Mouse (Mus musculus): ENCODE results near the gene Dusp3. TPM values are rescaled to one million over a fixed set of nuclear protein-coding genes. Genes with fewer than 3 reads are reported as not detected.

The Dusp3 gene
- total and polyA plus RNA-seq, 2 experiments from 2014 or later, result 36.3 to 44.1 TPM

DNA sequence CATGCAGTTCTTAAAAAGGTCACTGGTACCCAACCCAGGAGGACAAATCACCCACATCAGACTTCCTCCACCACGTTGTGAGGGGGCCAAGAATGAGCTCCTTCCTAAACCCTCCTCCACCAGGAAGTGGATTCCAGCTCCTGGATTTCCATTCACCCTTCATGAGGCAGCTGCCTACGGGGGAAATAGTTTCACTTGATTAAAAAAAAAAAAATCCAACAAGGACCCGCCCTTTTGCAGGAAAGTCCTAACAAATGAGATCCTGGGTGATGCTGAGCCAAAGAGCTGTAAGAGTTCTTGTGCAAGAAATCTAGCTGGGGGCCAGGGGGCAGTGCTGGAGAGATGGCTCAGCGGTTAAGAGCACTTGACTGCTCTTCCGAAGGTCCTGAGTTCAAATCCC, 11.4 kb upstream of the Dusp3 start:
- peaks cover 15% of the 10 kb centered on the region for H3K36me3 ChIP-seq (ENCODE audit: insufficient read depth, low read length)
- DNase-seq (ENCODE audit: low spot score), result no peak
- H3K4me2 ChIP-seq (ENCODE audit: low read depth, low read length, poor library complexity, severe bottlenecking), result no peak overlapping the region
- WGBS, result 60% methylated on average over 5 of the region's 5 CpGs
- no peak overlapping the region for H3K27ac ChIP-seq (ENCODE audit: low read depth, low read length)
- H3K4me3 ChIP-seq (ENCODE audit: low read depth, low read length), result no peak overlapping the region
- H3K9me3 ChIP-seq (ENCODE audit: low read length), result no peaks in the 10 kb centered on the region
- no peak for TF ChIP-seq CTCF (IDR thresholded peaks at IDR 0.05)
- no peak overlapping the region for H3K9ac ChIP-seq (replicated peaks; ENCODE audit: low read length, poor library complexity, severe bottlenecking)
- H3K4me1 ChIP-seq (ENCODE audit: insufficient read depth, low read length), result no peaks in the 10 kb centered on the region
- ATAC-seq (ENCODE audit: low FRiP score), result no peak
- H3K27me3 ChIP-seq (ENCODE audit: insufficient read depth, low read length), result no peaks in the 10 kb centered on the region

DNA sequence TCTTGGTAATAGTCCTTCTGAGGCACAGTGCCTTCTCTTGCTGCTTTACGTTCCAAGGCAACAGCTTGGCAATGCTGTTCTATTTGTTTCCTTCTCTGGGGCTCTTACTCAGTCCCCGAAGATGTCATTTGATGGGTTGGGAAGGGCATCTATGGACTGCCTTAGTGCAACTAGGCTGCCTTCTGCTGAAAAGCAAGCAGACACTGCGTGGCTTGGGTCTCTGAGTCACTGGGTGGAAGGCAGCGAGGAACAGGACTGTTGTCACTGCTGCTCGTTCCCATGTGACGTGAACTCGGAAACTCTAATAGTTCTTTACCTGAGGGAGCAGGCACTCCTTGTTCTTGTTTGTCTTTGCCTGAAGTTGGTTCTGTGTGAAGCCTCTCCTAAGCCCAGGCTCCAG, 9.1 kb upstream of the Dusp3 start:
- ATAC-seq (ENCODE audit: low FRiP score) (no peak), DNase-seq (ENCODE audit: low spot score) (no peak)
- Histone ChIP-seq H3K4me3 (ENCODE audit: low read depth, low read length) (no peak overlapping the region), H3K9me3 (ENCODE audit: low read length) (no peaks in the 10 kb centered on the region), H3K36me3 (ENCODE audit: insufficient read depth, low read length) (peaks cover 6% of the 10 kb centered on the region), H3K9ac (replicated peaks; ENCODE audit: low read length, poor library complexity, severe bottlenecking) (no peak overlapping the region), H3K27me3 (ENCODE audit: insufficient read depth, low read length) (no peaks in the 10 kb centered on the region), H3K4me1 (ENCODE audit: insufficient read depth, low read length) (no peaks in the 10 kb centered on the region), H3K4me2 (ENCODE audit: low read depth, low read length, poor library complexity, severe bottlenecking) (no peak overlapping the region), H3K27ac (ENCODE audit: low read depth, low read length) (no peak overlapping the region)
- TF ChIP-seq CTCF (IDR thresholded peaks at IDR 0.05), result no peak
- 94% methylated on average over 7 of the region's 7 CpGs for WGBS

DNA sequence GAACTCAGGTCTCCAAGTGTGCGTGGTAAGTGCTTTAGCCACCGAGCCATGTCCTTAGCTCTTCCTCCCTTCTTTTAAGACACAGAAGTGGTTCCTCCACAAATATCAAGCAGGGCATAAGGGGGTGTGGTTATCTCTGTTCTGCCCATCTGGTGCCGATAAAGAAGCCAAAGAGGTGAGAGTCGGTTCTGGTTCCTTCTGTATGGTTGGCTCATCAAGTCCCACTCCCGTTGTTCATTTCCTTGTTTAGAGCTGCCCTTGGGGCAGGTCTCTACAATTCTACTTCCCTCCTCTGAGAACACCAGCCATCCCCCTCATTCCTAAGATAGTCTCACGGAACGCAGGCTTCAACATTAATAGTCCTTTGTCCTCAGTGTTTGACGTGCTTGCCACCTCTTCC, 7.3 kb upstream of the Dusp3 start:
- WGBS, result 84% methylated on average over 8 of the region's 8 CpGs
- H3K9ac ChIP-seq (replicated peaks; ENCODE audit: low read length, poor library complexity, severe bottlenecking), result no peak overlapping the region
- TF ChIP-seq CTCF (IDR thresholded peaks at IDR 0.05), result no peak
- no peak for ATAC-seq (ENCODE audit: low FRiP score)
- H3K4me3 ChIP-seq (ENCODE audit: low read depth, low read length), result no peak overlapping the region
- H3K4me2 ChIP-seq (ENCODE audit: low read depth, low read length, poor library complexity, severe bottlenecking), result no peak overlapping the region
- H3K27me3 ChIP-seq (ENCODE audit: insufficient read depth, low read length), result no peaks in the 10 kb centered on the region
- H3K27ac ChIP-seq (ENCODE audit: low read depth, low read length), result no peak overlapping the region
- DNase-seq (ENCODE audit: low spot score), result no peak
- H3K9me3 ChIP-seq (ENCODE audit: low read length), result no peaks in the 10 kb centered on the region
- no peaks in the 10 kb centered on the region for H3K4me1 ChIP-seq (ENCODE audit: insufficient read depth, low read length)
- no peaks in the 10 kb centered on the region for H3K36me3 ChIP-seq (ENCODE audit: insufficient read depth, low read length)

DNA sequence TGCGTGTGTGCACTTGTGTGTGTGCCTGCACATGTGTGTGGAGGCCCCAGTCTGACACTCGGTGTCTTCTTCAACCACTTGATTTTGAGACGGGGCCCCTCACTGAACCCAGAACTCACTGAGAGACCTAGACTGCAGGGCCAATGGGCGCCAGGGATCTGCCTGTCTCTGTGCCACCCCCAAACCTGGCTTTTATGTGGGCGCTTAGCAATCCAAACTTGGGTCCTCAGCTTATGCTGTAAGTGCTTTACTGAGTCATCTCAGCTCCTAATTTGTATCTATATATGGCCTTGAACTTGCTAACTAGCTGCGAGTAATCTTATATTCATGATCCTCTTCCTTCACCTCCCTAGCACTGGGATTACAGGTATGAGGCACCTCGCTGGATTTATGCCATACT, 5.6 kb upstream of the Dusp3 start:
- TF ChIP-seq CTCF (IDR thresholded peaks at IDR 0.05), result no peak
- Histone ChIP-seq H3K4me2 (ENCODE audit: low read depth, low read length, poor library complexity, severe bottlenecking) (no peak overlapping the region), H3K36me3 (ENCODE audit: insufficient read depth, low read length) (no peaks in the 10 kb centered on the region), H3K27ac (ENCODE audit: low read depth, low read length) (no peak overlapping the region), H3K9me3 (ENCODE audit: low read length) (no peaks in the 10 kb centered on the region), H3K4me3 (ENCODE audit: low read depth, low read length) (no peak overlapping the region), H3K27me3 (ENCODE audit: insufficient read depth, low read length) (no peaks in the 10 kb centered on the region), H3K4me1 (ENCODE audit: insufficient read depth, low read length) (no peaks in the 10 kb centered on the region), H3K9ac (replicated peaks; ENCODE audit: low read length, poor library complexity, severe bottlenecking) (no peak overlapping the region)
- WGBS, result 87% methylated on average over 7 of the region's 7 CpGs
- ATAC-seq (ENCODE audit: low FRiP score), result no peak
- no peak for DNase-seq (ENCODE audit: low spot score)

DNA sequence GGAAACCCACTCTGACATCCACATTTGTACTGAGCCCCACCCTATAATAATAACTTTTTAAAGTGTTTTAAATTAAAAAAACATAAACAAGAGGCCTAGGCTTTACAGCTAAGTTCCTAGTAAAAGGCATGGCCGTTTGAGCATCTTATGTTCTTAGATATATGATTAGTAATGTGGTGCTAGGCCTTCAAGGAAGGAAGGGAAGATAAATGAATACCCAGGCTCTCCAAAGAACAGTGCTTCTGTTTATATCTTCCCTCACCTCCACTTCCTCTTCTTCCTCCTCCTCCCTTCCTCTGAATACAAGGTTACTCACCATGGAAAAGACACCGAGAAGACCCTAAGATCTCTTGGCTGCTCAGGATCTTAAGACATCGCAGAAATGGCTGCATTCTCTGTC, 5.0 kb upstream of the Dusp3 start:
- ATAC-seq (ENCODE audit: low FRiP score) (no peak), DNase-seq (ENCODE audit: low spot score) (no peak)
- H3K4me2 ChIP-seq (ENCODE audit: low read depth, low read length, poor library complexity, severe bottlenecking), result no peak overlapping the region
- no peaks in the 10 kb centered on the region for H3K27me3 ChIP-seq (ENCODE audit: insufficient read depth, low read length)
- TF ChIP-seq CTCF (IDR thresholded peaks at IDR 0.05), result no peak
- H3K27ac ChIP-seq (ENCODE audit: low read depth, low read length), result no peak overlapping the region
- H3K4me3 ChIP-seq (ENCODE audit: low read depth, low read length), result no peak overlapping the region
- H3K4me1 ChIP-seq (ENCODE audit: insufficient read depth, low read length), result no peaks in the 10 kb centered on the region
- H3K36me3 ChIP-seq (ENCODE audit: insufficient read depth, low read length), result no peaks in the 10 kb centered on the region
- no peak overlapping the region for H3K9ac ChIP-seq (replicated peaks; ENCODE audit: low read length, poor library complexity, severe bottlenecking)
- WGBS, result 84% methylated on average over 3 of the region's 3 CpGs
- H3K9me3 ChIP-seq (ENCODE audit: low read length), result no peaks in the 10 kb centered on the region

DNA sequence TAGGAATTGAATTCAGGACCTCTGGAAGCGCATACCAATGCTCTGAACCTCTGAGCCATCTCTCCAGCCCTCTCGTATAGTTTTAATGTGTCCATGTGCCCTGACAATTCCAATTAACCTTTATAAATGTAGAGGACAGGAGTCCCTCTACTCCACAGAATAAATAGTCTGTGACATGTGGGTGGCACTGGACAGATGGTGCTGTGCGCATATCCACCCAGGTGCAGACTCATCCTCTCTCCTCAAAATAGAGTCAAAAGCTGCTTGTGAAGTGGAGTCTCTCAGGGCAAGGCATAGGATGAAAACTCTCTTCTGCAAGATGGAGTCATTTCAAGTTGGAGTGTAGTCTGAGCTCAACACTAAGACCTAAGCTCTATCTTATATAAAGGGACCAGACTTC, 3.4 kb upstream of the Dusp3 start:
- H3K4me2 ChIP-seq (ENCODE audit: low read depth, low read length, poor library complexity, severe bottlenecking), result no peak overlapping the region
- H3K27ac ChIP-seq (ENCODE audit: low read depth, low read length), result no peak overlapping the region
- no peaks in the 10 kb centered on the region for H3K36me3 ChIP-seq (ENCODE audit: insufficient read depth, low read length)
- no peaks in the 10 kb centered on the region for H3K4me1 ChIP-seq (ENCODE audit: insufficient read depth, low read length)
- ATAC-seq (ENCODE audit: low FRiP score) (no peak), DNase-seq (ENCODE audit: low spot score) (no peak)
- no peak overlapping the region for H3K4me3 ChIP-seq (ENCODE audit: low read depth, low read length)
- no peaks in the 10 kb centered on the region for H3K27me3 ChIP-seq (ENCODE audit: insufficient read depth, low read length)
- no peak overlapping the region for H3K9ac ChIP-seq (replicated peaks; ENCODE audit: low read length, poor library complexity, severe bottlenecking)
- TF ChIP-seq CTCF (IDR thresholded peaks at IDR 0.05), result no peak
- WGBS, result 84% methylated on average over 3 of the region's 3 CpGs
- H3K9me3 ChIP-seq (ENCODE audit: low read length), result no peaks in the 10 kb centered on the region

Data from midbrain, postnatal 0 days (tissue).